Mouse (Mus musculus): ENCODE data around the gene Trmt61a.

DNA sequence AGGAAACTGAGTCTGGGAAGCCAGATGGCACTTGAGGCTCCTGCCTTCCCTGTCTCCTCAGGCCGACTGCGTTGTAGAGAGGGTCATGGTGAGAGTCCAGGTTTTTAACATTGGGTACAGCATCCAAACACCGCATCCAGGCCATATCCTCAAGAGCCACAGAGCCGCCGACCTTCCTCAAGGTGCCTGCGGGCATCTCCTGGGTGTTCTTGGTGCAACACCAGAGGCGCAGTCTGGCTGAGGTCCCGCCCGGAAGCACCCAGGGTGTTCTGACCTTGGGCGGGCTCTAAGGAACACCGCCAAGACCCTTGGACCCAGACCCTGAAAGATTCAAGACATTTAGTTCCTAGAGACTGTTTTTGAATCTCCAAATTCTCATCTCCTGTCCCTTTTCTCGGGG is 5.3 kb upstream of the Trmt61a start:
- no peak for TF ChIP-seq CTCF (conservative IDR thresholded peaks at IDR 0.05; ENCODE audit: low read length)
- TF ChIP-seq POU5F1 (IDR thresholded peaks at IDR 0.05; ENCODE audit: borderline replicate concordance, low read length): no peak
- TF ChIP-seq NANOG (IDR thresholded peaks at IDR 0.05; ENCODE audit: borderline replicate concordance, low read length): no peak

Measured in E14TG2a.4 (cell line).